Mouse (Mus musculus) limb, embryonic 14.5 days (tissue): ENCODE data around the gene Mylk. TPM values are rescaled to one million over a fixed set of nuclear protein-coding genes. Genes with fewer than 3 reads are reported as not detected.

ENCODE experiments used
- ATAC-seq: fragments of 200-750 bp; cut with Nextera tagmentation; 2 replicates; pipeline ENCODE4 v1.8.0; 2017; ENCODE audit warnings: low read depth, moderate number of reproducible peaks, moderate TSS enrichment; ENCODE audit not compliant: low FRiP score
- DNase-seq: peaks from one replicate; pipeline ENCODE4 v3.0.0-alpha.2; 2015; ENCODE audit warnings: low spot score
- H3K27ac ChIP-seq: fragments of 300-500 bp; sonication (generic); replicated peaks from 2 replicates; pipeline ENCODE4 v1.5.1; 2014; ENCODE audit warnings: low read depth, mild to moderate bottlenecking, low read length, moderate library complexity, mixed read lengths
- H3K27me3 ChIP-seq: fragments of 300-500 bp; sonication (generic); 2 replicates; pipeline ENCODE4 v1.6.1; 2014; ENCODE audit warnings: low read length, mixed read lengths; ENCODE audit not compliant: control insufficient read depth, insufficient read depth
- H3K36me3 ChIP-seq: fragments of 300-500 bp; sonication (generic); 2 replicates; pipeline ENCODE4 v1.6.1; 2014; ENCODE audit warnings: mild to moderate bottlenecking, low read length, moderate library complexity, mixed read lengths; ENCODE audit not compliant: control insufficient read depth, insufficient read depth
- H3K4me1 ChIP-seq: fragments of 300-500 bp; sonication (generic); 2 replicates; pipeline ENCODE4 v1.6.1; 2014; ENCODE audit warnings: antibody characterized with exemption, low read length, mixed read lengths; ENCODE audit not compliant: control insufficient read depth, insufficient read depth
- H3K4me2 ChIP-seq: fragments of 300-500 bp; sonication (generic); replicated peaks from 2 replicates; pipeline ENCODE4 v1.6.1; 2014; ENCODE audit warnings: low read depth, mild to moderate bottlenecking, low read length, moderate library complexity; ENCODE audit not compliant: severe bottlenecking
- H3K4me3 ChIP-seq: fragments of 300-500 bp; sonication (generic); replicated peaks from 2 replicates; pipeline ENCODE4 v1.5.1; 2014; ENCODE audit warnings: low read length
- H3K9ac ChIP-seq: fragments of 300-500 bp; sonication (generic); 2 replicates; pipeline ENCODE4 v1.6.1; 2014; ENCODE audit warnings: mild to moderate bottlenecking, low read depth, low read length, moderate library complexity; ENCODE audit not compliant: severe bottlenecking
- H3K9me3 ChIP-seq: fragments of 300-500 bp; sonication (generic); 2 replicates; pipeline ENCODE4 v1.6.1; 2016; ENCODE audit warnings: low read length; ENCODE audit not compliant: control insufficient read depth
- POLR2A ChIP-seq: fragments of 200-500 bp; IDR thresholded peaks from 2 replicates; pipeline ENCODE4 v1.8.0; 2012; ENCODE audit warnings: inconsistent platforms, mild to moderate bottlenecking, moderate library complexity, borderline replicate concordance; ENCODE audit not compliant: insufficient read depth, insufficient read length; ENCODE audit errors: extremely low read depth
- WGBS: fragments of 180-500 bp; shearing (Covaris S2); extraction: QIAGEN DNeasy Blood & Tissue Kit; methylation state at CpG from one replicate; pipeline ENCODE4 v1.1.7; 2014; 5-methylcytosine and 5-hydroxymethylcytosine counted together
- polyA plus RNA-seq, 2 experiments: library from polyadenylated mRNA; depleted of rRNA in 1 of 2; stranded (reverse) in 1 of 2; unstranded in 1 of 2; fragments of >200 nt; fragmentation: Nextera tagmentation in 1 of 2; extraction: Ambion mirVana in 1 of 2; gene quantifications; 2 replicates each; pipeline versions ENCODE4 v1.2.1 to v1.2.3; 2012 to 2014

Mylk gene
- polyA plus RNA-seq, 2 experiments = 14.9 to 17.0 TPM

GRCm38 (mm10) chr16:34924937-34925618, 180.1 kb downstream of the Mylk start:
- H3K4me1 ChIP-seq = peaks cover 39% of the 10 kb centered on the region
- H3K4me2 ChIP-seq = no peak overlapping the region
- ATAC-seq = no peak
- no peak for TF ChIP-seq POLR2A
- no peak overlapping the region for H3K9ac ChIP-seq
- H3K27ac ChIP-seq = peak overlapping the region; percentile 48; the same call in 1 of the 2 replicates
- no peak overlapping the region for H3K4me3 ChIP-seq
- no peaks in the 10 kb centered on the region for H3K36me3 ChIP-seq
- no peaks in the 10 kb centered on the region for H3K9me3 ChIP-seq
- H3K27me3 ChIP-seq = no peaks in the 10 kb centered on the region
- DNase-seq = no peak
- 53% methylated on average over 6 of the region's 6 CpGs for WGBS

- H3K4me1 ChIP-seq = peaks cover 32% of the 10 kb centered on the region
- no peaks in the 10 kb centered on the region for H3K36me3 ChIP-seq
- 63% methylated on average over 9 of the region's 9 CpGs for WGBS
- ATAC-seq = no peak
- H3K9ac ChIP-seq = no peak overlapping the region
- H3K4me2 ChIP-seq = no peak overlapping the region
- H3K27ac ChIP-seq = no peak overlapping the region
- no peak overlapping the region for H3K4me3 ChIP-seq
- DNase-seq = no peak
- H3K9me3 ChIP-seq = no peaks in the 10 kb centered on the region
- H3K27me3 ChIP-seq = no peaks in the 10 kb centered on the region
- TF ChIP-seq POLR2A = no peak
Observed at GRCm38 (mm10) chr16:34926531-34927435, 181.8 kb downstream of the Mylk start.

GRCm38 (mm10) chr16:34929686-34930085, 184.7 kb downstream of the Mylk start:
- H3K4me2 ChIP-seq = no peak overlapping the region
- H3K36me3 ChIP-seq = no peaks in the 10 kb centered on the region
- H3K27ac ChIP-seq = no peak overlapping the region
- ATAC-seq (no peak), DNase-seq (no peak)
- TF ChIP-seq POLR2A = no peak
- no peaks in the 10 kb centered on the region for H3K9me3 ChIP-seq
- no peaks in the 10 kb centered on the region for H3K27me3 ChIP-seq
- WGBS = 47% methylated on average over 8 of the region's 8 CpGs
- peaks cover 35% of the 10 kb centered on the region for H3K4me1 ChIP-seq
- no peak overlapping the region for H3K9ac ChIP-seq
- no peak overlapping the region for H3K4me3 ChIP-seq

- no peak for TF ChIP-seq POLR2A
- H3K4me1 ChIP-seq = peaks cover 36% of the 10 kb centered on the region
Observed at GRCm38 (mm10) chr16:34930110-34930509, 185.1 kb downstream of the Mylk start.

GRCm38 (mm10) chr16:34931306-34931705, 186.3 kb downstream of the Mylk start:
- peaks cover 34% of the 10 kb centered on the region for H3K4me1 ChIP-seq
- no peak for TF ChIP-seq POLR2A
- H3K4me2 ChIP-seq = no peak overlapping the region

More at GRCm38 (mm10) chr16:34930110-34930509, 185.1 kb downstream of the Mylk start:
- Histone ChIP-seq H3K9me3 (no peaks in the 10 kb centered on the region), H3K9ac (no peak overlapping the region), H3K27me3 (no peaks in the 10 kb centered on the region), H3K27ac (no peak overlapping the region), H3K36me3 (no peaks in the 10 kb centered on the region), H3K4me2 (no peak overlapping the region), H3K4me3 (no peak overlapping the region)
- no peak for DNase-seq
- 69% methylated on average over 7 of the region's 7 CpGs for WGBS
- no peak for ATAC-seq

More at GRCm38 (mm10) chr16:34931306-34931705, 186.3 kb downstream of the Mylk start:
- no peaks in the 10 kb centered on the region for H3K27me3 ChIP-seq
- no peak for DNase-seq
- WGBS = 69% methylated on average over 2 of the region's 2 CpGs
- no peak overlapping the region for H3K27ac ChIP-seq
- H3K4me3 ChIP-seq = no peak overlapping the region
- no peak overlapping the region for H3K9ac ChIP-seq
- H3K9me3 ChIP-seq = no peaks in the 10 kb centered on the region
- no peaks in the 10 kb centered on the region for H3K36me3 ChIP-seq
- no peak for ATAC-seq
